Mouse (Mus musculus) urinary bladder, postnatal 14 days (tissue): ENCODE measurements around the gene Olfr769.
"Not testable (repeated sequence)": the region's sequence is repeated elsewhere in the genome, so short reads cannot be mapped to it uniquely, and the experiment has no call there.

Experiments
- DNase-seq: peaks from one replicate; pipeline ENCODE4 v3.0.0; 2021; ENCODE audit warnings: low spot score

Gene Olfr769

DNA sequence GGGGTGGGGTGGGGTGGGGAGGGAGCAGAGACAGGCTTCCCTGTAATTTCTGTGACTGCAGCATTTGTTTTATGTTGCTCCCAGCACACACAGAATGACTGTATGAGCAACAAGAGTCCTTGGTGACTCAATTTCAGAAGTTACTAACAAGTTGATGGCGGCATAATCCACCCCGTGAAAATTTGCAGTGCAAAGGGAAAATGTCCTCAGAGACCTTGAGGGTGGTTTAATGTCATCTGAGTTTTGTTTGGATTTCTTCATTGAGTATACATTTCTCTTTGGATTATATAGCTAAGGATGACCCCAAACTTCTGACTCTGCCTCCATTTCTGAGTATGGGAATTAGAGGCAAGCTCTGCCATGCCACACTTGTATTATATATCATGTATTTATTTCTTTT, at the start of gene Olfr769:
Olfr769 (minus strand) TSS at position 101 of the 400 bp plus-strand sequence.
- no peak for DNase-seq

DNA sequence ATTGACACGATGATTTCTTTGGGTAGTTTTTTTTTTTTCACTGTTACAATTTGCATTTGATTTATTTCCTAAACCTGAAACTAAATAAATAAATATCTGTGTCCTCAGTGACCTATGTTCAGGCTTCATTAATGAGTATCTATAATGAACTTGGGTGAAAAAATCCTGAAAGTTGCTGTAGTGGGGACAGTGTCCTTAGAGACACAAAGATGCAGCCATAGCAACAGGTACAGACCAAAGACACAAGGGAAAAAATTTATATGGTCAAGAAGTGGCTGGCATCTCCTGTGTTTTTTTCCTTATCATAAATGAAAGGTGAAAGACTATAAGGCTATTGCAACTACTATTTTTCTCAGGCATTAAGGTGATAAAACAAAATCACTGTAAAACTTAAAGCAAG, 47.0 kb upstream of the Olfr769 start, which contains the start of gene Olfr771:
Olfr771 (minus strand) TSS at position 101 of the 400 bp plus-strand sequence.
- DNase-seq: no peak

DNA sequence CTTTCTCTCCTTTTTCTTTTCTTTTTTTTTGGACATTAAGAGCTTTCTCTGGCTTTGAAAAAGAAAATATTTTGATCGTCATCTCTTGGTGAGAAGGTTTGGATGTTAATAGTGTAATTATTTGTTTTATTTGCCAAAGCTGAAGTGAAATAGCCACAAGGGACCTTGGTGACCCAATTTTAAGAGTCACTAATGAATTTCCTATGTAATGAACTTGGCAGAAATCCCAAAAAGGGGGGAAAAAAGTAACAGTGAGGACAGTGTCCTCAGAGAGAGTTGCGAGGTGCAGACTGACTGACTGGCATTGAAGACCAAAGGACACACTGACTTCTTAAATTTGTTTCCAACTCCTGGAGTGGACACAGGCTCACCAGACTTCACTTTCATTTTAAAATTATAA, 21.2 kb upstream of the Olfr769 start, which contains the start of gene Olfr770:
Olfr770 (minus strand) TSS at position 101 of the 400 bp plus-strand sequence.
- DNase-seq: no peak

DNA sequence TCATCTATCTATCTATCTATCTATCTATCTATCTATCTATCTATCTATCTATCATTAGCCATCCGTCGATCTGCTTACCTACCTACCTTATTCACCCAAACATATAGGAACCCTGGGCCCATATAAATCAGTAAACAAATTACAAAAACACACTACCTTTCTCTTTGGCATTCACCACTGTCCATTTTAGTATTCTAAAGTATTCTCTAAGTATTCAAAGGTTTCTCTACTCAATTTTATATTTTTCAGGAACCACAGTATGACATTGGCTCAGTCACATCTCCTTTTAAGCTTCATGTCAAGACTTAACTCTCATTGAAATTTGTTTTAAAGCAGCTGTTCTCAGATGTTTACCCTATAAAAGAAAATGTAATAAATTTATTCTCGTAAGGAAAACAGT, 2.5 kb downstream of the Olfr769 start:
- DNase-seq: no peak

DNA sequence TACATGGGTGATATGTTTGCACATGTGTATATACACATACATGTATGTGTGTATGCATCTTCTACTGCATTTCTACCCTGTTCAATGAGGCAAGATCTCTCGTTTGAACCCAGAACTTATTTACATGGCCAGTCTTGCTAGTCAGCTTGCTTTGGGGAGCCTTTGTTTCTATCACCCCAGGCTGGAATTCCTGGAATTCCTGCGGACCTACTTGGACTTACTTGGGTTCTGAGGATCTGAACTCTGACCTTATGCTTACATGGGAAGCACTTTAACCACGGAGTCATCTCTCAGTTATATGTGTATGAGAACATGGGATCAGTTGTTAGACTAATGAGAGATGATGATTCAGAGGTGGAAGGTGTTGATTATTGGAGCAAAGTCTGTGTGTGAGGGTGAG, 16.4 kb downstream of the Olfr769 start:
- DNase-seq: no peak

DNA sequence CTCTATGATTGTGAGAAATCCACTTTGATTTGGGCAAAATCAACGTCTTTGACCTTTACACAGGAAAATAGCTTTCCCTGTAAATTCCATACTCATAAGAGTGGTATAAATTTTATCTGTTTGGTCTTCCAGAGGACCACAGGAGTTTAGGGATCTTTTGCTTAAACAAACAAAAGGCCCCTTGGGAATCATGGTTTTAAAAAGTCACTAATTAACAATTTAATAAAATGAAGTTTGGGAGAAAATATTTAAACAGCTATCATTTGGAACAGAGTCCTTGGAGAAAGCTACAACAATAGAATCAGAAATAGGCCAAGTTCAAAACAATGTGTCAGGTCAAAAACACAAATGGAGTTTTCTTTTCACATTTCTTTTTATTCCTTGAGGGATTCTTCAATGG, 18.4 kb downstream of the Olfr769 start, which contains the start of gene Olfr768:
Olfr768 (minus strand) TSS at position 101 of the 400 bp plus-strand sequence.
- DNase-seq: no peak

DNA sequence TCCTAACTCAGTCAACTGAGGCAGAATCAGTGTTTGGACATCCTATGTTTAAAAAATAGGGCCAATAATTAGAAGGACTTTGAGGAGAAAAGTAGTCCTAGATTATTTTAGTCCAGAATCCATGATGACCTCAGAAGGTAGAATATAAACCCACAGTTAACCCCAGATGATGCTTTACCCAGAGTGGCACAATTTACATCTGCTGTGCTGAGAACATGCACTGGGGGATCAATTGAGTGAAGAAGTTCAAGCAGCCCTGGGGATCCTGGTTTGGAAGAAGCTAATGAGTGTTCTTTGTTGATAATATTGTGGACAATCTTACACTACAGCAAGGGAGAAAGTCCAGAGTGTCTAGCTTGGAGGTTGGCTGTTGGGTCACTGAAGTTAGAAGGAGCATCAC, 34.9 kb downstream of the Olfr769 start, which contains the start of gene Olfr767:
Olfr767 (minus strand) TSS at position 101 of the 400 bp plus-strand sequence.
- DNase-seq: not testable (repeated sequence)

DNA sequence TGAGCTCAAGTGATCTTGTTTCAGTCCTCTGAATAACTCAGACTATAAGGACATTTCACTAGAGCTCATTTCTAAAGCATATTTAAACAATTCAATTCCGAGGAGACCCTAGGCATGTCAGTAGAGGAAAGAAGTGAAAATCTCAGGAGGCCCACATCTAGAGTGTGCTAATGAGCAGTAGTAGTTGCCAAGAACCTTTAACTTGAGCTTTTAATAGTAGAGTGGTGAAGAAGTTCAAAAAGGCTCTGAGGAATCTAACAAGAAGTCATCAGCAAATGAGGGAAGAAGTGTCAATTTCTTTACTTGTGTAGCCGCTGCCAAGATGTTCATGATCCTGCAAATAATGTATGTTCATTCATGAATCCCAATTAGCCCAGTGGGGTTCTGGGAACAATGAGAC, 48.8 kb downstream of the Olfr769 start, which contains the start of gene Olfr766-ps1:
Olfr766-ps1 (minus strand) TSS at position 101 of the 400 bp plus-strand sequence.
- DNase-seq: no peak
